Mouse (Mus musculus) frontal cortex, postnatal 36 days (tissue): ENCODE measurements at regions not wholly inside any gene's neighbourhood (a gene's known extent, or its start where the extent isn't known, plus 50 kb on each side); places are given as distances from the start of the nearest gene placed in this dataset.
A peak's percentile ranks its signal among the peaks of the same experiment; 100 is the strongest.
"Not testable (repeated sequence)": the region's sequence is repeated elsewhere in the genome, so short reads cannot be mapped to it uniquely, and the experiment has no call there.

ENCODE experiments used
- DNase-seq, 2 experiments: peaks; one replicate each; pipeline ENCODE4 v3.0.0; 2022; ENCODE audit warnings: low spot score in 2 of 2

DNA sequence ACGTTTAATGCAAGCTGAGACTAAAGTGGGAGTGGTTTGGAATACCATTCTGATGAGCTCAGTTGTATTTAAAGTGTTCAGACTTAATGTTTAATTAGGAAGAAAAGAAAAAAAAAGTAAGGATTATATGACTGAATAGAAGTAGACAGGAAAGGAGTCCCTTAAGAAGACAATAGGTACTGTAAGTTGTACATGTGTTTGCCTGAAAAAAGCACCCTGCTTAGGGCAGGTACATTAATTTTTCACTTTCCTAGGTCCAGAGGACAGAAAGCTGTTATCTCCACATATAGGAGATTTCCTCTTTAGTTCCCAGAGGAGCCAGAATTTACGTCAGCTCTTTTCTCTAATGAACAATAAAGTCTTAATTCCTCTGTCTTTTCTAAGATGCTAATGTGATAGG is 58.5 kb downstream of the Olfr987 start:
- DNase-seq = no peak

DNA sequence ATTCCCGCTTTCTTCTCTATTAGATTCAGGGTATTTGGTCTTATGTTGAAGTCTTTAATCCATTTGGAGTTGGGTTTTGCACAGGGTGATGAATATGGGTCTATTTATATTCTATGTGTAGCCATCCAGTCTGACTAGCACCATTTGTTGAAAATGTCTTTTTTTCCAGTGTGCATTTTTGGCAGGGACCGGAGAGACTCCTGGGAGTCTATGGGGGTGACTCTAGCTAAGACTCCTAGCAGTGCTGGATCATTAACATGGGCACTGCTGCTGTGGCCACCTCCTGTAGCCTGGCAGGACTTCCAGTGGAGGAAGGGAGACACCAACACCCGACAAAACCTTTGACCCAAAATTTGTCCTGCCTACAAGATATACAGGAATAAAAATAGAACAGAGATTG is 61.0 kb downstream of the Olfr987 start:
- DNase-seq = no peak

DNA sequence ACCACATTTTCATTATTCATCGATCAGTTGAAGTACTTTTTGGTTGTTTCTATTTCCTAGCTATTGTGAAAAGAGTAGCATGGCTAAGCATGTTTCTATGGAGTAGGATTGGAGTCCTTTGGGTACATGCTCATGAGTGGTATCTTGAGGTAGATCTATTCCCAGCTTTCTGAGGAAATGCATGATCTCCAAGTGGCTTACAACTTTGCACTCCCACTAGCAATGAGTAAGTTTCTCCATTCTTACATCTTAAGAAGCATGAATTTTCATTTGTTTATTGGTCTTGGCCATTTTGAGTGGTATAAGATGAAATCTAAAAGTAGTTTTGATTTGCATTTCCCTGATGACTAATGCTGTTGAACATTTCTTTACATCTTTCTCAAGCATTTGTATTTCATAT is 61.7 kb downstream of the Olfr987 start:
- DNase-seq = no peak

DNA sequence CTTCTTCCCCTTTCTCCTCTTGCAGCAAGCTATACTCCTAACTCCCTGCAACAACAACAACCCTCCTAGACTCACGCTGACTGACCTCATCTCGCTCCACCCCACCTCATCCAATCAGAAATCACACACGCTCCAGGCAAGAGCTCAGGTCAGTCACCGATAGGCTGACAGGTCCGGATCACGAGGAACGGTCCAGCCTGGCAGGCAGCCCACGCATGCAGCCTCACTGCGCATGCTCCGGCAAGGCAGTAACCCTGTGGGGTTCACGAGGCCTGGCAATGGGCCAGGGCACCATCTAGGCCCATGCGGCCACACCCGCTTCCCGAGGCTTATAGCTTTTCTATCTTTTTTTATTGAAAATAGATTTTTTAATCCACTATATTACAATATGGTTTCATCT is 69.8 kb upstream of the Lrrc55 start:
- not testable (repeated sequence) for DNase-seq

DNA sequence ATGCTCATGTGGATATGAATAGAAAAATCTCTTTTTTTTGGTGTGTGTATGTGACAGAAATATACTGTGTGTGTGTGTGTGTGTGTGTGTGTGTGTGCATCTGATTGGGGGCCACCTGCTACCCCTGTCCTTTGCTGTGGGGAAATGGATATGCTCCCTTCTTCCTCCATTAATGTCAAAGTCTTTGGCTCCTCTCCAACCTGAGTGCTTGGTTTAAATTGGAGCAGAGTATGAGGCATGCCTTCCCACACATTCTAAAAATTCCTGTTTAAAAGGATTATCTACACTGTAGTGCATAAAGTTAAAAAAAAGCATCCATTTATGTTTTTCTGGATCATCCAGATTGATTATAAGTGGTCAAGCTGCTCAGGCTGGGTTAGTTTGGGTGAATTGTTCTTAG is 68.7 kb upstream of the Lrrc55 start:
- DNase-seq = peak in 1 of 2 experiments; percentile 48

DNA sequence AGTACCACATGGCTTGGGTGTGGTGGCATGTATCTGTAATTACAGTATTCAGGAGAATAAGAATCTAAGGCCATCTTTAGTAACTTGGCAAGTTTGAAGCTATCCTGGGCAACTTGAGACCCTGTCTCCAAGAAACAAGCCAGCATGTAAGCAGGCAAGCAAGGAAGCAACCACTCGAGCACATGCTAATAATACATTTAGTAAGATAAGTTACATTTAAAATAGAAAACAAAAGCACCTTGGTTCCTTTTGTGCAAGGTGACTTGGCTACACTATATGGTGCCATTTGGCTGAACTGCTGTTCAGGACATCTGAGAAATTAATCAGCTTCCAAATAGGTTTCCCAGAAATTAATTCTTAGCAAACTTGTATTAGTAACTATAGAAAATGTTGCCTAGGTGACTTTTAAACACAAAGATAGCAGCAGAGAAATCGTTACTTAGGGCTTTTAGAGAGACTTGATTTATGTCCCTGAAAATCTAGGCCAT is 68.1 kb upstream of the Lrrc55 start:
- DNase-seq = no peak

DNA sequence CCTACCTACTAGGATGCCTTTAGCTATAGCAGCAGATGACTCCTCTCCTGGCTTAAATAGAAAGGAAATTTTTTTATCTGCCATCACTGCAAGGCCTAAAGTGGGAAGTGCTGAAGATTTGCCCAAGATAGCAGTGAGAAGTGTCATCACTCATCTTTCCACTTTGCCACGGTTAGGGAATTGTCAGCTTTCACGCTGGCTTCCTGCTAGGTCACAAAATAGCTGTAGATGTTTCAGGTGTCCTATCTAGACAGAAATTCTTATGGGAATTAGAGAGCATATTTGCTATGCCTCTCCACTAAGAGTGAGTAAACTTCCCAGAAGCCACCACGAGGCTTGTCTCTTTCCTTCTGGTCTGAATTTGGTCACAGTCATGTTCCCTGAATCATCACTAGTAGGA is 60.4 kb upstream of the Lrrc55 start:
- DNase-seq = peak in 1 of 2 experiments; percentile 48

DNA sequence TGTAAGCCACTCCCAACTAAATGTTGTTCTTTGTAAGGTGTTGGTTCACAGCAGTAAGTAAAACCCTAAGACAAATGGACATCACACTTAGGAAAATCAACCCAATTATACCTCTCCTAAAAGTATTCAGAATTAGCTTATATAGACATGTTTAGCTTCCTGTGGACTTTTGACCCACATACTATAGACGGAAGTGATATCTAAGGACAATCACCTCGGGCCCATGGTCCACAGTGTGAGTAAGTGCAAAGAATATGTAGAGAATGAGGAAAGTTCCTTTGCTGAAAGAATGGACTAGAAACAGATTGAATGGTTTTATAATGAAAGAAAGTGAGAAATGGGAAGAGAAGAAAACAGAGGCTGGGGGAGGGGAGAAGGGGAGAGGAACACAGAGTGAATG is 58.6 kb upstream of the Lrrc55 start:
- DNase-seq = no peak

DNA sequence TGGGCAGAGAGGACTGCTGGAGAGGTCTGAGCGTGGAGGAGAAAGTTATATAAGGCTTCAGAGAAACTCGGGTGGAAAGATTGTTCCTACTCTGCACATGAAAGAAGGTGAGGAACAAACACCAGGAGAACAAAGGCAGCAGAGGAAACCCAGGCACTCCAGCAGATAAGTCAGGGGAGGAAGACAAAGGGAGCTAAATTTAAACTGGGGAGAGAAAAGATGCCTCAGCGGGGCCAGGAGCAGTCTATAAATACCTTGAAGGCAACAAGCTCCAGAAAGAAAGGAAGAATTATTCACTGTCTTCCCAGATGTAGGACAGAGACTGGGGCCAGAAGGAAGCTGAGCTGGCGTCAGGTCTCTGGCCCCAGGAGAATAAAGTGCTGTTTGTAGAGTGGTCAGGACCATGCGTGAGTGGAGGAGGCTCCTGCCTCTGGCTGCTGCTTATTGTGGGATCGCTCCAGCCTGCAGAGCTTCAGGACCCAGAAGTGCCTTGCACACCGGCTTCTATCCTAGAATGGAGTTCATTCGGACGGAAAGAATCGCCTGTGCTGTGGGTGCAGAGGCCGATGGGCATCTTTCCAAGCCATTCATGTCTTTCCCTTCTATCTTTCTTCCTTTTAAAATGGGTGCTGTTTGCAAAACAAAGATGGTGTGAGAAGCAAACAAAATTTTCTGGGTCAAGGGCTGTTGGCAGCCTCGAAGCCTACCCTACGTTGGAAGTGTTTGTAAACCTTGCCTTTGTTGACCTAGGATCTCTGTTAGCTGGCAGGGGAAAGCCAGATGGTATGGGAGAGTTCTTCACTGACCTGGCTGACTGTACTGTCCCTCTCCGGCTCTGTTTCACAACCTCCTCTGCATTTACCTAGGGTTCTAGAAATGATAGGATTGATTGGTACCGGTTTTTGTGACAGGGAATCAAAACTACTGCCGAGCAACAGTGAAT is 55.6 kb upstream of the Lrrc55 start:
- peak; percentile 35 to 55 for DNase-seq

DNA sequence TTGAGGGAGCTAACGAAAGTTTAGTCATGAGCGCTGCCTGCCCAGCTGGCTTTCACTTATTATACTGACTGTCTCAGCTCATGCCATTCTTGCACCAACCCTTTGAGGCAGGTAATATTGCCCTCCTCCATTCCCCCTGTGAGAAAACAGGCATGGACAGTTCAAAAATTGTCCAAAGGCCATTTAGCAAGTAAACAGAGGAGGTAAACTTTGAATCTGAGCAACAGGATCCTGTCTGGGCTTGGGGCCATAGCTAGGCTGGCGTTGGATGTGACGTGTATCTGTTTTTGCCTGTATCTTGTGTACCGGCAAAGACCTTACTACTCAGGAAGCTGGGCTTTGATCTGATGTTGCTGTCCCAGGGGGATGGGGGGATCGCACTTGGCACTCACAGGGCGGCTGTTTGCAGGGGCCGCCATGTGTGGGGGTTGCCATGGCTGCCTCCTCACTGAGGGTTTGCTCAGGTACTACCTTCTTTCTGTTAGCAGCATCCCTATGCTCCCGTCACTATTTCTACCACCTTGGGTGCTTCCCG is 53.1 kb upstream of the Lrrc55 start:
- no peak for DNase-seq
